Mouse (Mus musculus) lung, postnatal 0 days (tissue): ENCODE measurements at regions not wholly inside any gene's neighbourhood (a gene's known extent, or its start where the extent isn't known, plus 50 kb on each side); places are given as distances from the start of the nearest gene placed in this dataset.

Experiments used
- CTCF ChIP-seq: IDR thresholded peaks from 2 replicates; pipeline ENCODE4 v1.5.1; 2016; ENCODE audit warnings: antibody characterized with exemption, mild to moderate bottlenecking
- EP300 ChIP-seq: IDR thresholded peaks from 2 replicates; pipeline ENCODE4 v1.6.1; 2016; ENCODE audit warnings: antibody characterized with exemption, mild to moderate bottlenecking, control low read depth

- TF ChIP-seq CTCF (no peak), EP300 (no peak)
Observed at GRCm38 (mm10) chr15:52412869-52413771, 1471.6 kb upstream of the Gm7489 start.
